Mouse (Mus musculus) lung, embryonic 16.5 days (tissue): ENCODE measurements at regions not wholly inside any gene's neighbourhood (a gene's known extent, or its start where the extent isn't known, plus 50 kb on each side); places are given as distances from the start of the nearest gene placed in this dataset.

ENCODE experiments used
- ATAC-seq: fragments of 200-750 bp; cut with Nextera tagmentation; 2 replicates; pipeline ENCODE4 v1.8.0; 2017; ENCODE audit warnings: low read depth, mild to moderate bottlenecking, moderate library complexity
- H3K27ac ChIP-seq: fragments of 300-500 bp; sonication (generic); 2 replicates; pipeline ENCODE4 v1.5.1; 2014; ENCODE audit warnings: mild to moderate bottlenecking, control low read depth, low read length
- H3K27me3 ChIP-seq: fragments of 300-500 bp; sonication (generic); 2 replicates; pipeline ENCODE4 v1.6.1; 2014; ENCODE audit warnings: low read depth, low read length, mixed read lengths; ENCODE audit not compliant: control insufficient read depth, insufficient read depth
- H3K36me3 ChIP-seq: fragments of 300-500 bp; sonication (generic); 2 replicates; pipeline ENCODE4 v1.6.1; 2014; ENCODE audit warnings: low read length; ENCODE audit not compliant: control insufficient read depth, insufficient read depth
- H3K4me1 ChIP-seq: fragments of 300-500 bp; sonication (generic); replicated peaks from 2 replicates; pipeline ENCODE4 v1.6.1; 2014; ENCODE audit warnings: low read length, mixed read lengths; ENCODE audit not compliant: control insufficient read depth, insufficient read depth
- H3K4me2 ChIP-seq: fragments of 300-500 bp; sonication (generic); 2 replicates; pipeline ENCODE4 v1.6.1; 2014; ENCODE audit warnings: low read depth, low read length, control low read depth
- H3K4me3 ChIP-seq: fragments of 300-500 bp; sonication (generic); 2 replicates; pipeline ENCODE4 v1.5.1; 2014; ENCODE audit warnings: mild to moderate bottlenecking, low read length, control low read depth
- H3K9ac ChIP-seq: fragments of 300-500 bp; sonication (generic); 2 replicates; pipeline ENCODE4 v1.6.1; 2014; ENCODE audit warnings: low read length, control low read depth
- H3K9me3 ChIP-seq: fragments of 300-500 bp; sonication (generic); 2 replicates; pipeline ENCODE4 v1.6.1; 2016; ENCODE audit warnings: low read length; ENCODE audit not compliant: control insufficient read depth
- WGBS: fragments of 180-500 bp; shearing (Covaris S2); extraction: QIAGEN DNeasy Blood & Tissue Kit; methylation state at CpG from one replicate; pipeline ENCODE4 v1.1.7; 2014; 5-methylcytosine and 5-hydroxymethylcytosine counted together

DNA sequence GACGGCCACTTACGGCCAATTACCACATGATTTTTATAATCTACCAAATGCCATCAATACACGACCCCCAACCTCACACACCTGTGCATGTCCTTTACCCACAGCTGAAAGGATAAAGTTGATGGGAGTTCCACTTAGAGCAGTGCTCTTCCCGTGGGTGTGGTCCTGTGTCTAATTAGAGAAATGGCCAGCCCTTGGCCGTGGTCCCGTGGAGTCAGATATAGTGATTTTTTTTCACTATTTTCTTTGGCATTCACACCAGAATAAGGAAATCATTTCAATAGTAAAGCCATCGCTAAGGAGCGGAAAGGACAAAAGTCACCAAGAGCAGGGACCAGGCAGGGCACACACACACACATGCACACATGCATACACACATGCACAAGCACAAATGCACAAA is 199.0 kb upstream of the Afdn start:
- no peak overlapping the region for H3K9ac ChIP-seq
- H3K4me3 ChIP-seq = no peak overlapping the region
- H3K36me3 ChIP-seq = no peaks in the 10 kb centered on the region
- no peak for ATAC-seq
- no peaks in the 10 kb centered on the region for H3K27me3 ChIP-seq
- H3K4me2 ChIP-seq = no peak overlapping the region
- 70% methylated on average over 8 of the region's 8 CpGs for WGBS
- H3K4me1 ChIP-seq = peaks cover 10% of the 10 kb centered on the region
- H3K9me3 ChIP-seq = no peaks in the 10 kb centered on the region
- H3K27ac ChIP-seq = no peak overlapping the region

DNA sequence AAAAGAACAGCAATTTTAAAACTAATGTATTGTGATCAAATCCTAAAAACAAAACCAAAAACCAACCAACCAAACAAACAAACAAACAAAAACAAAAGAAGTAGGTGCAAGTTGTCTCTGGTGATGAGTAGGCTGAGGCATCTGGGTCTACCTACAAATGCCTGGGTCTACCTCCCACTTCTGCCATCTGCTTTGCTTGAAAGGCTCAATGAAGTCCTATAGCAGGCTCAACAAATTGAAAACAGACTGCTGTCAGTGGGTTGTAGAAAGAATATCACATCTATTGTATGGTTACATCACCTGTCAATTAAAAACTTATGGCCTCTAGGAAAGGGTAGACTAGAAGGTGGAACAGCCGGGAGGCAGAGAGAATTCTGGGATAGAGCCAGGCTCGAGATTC is 197.4 kb upstream of the Afdn start:
- Histone ChIP-seq H3K9me3 (no peaks in the 10 kb centered on the region), H3K4me1 (peaks cover 10% of the 10 kb centered on the region), H3K27me3 (no peaks in the 10 kb centered on the region), H3K9ac (no peak overlapping the region), H3K36me3 (no peaks in the 10 kb centered on the region), H3K4me3 (no peak overlapping the region), H3K4me2 (no peak overlapping the region), H3K27ac (no peak overlapping the region)
- 83% methylated on average over 2 of the region's 2 CpGs for WGBS
- ATAC-seq = no peak

DNA sequence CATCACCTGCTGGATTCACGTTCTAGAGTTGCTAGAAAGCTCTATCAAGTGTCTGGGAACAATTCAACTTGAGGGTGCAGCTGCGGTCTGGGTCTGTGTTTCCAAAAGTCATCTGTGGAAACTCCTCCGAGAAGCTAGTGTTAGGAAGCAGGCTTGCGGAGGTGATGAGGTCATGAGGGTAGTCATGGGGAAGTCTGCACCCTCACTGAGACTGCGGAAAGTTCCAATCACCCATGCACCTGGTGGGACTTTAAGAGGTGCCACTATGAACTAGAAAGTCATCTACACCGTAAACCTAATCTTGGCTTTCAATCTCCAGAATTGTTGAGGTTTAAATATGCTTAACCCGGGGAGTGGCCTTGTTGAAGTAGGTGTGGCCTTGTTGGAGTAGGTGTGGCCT is 195.5 kb upstream of the Afdn start:
- H3K9ac ChIP-seq = no peak overlapping the region
- H3K36me3 ChIP-seq = no peaks in the 10 kb centered on the region
- ATAC-seq = no peak
- no peak overlapping the region for H3K4me3 ChIP-seq
- H3K27ac ChIP-seq = no peak overlapping the region
- H3K4me2 ChIP-seq = no peak overlapping the region
- H3K9me3 ChIP-seq = no peaks in the 10 kb centered on the region
- 86% methylated on average over 7 of the region's 7 CpGs for WGBS
- H3K4me1 ChIP-seq = peaks cover under 1% of the 10 kb centered on the region
- no peaks in the 10 kb centered on the region for H3K27me3 ChIP-seq

DNA sequence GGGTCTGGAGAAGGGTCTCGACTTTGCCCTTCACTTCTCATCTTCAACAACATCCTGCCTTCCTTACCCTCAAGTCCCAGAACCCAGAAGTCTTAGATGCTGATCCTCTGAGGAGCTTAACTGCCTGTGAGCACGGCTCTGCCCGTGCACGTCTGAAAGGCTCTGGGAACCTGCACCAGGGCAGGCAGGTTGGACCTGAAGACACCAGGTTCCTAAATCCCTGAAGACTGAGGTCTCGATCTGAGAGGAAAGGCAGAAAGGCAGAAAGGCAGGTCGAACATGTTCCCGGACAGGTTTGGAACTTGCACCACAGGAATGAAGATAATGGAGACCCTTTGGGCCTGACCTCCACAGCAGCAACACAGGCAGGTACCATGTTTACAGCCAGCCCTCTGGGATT is 193.7 kb upstream of the Afdn start:
- Histone ChIP-seq H3K36me3 (no peaks in the 10 kb centered on the region), H3K27ac (no peak overlapping the region), H3K9me3 (no peaks in the 10 kb centered on the region), H3K9ac (no peak overlapping the region), H3K27me3 (no peaks in the 10 kb centered on the region), H3K4me3 (no peak overlapping the region), H3K4me2 (no peak overlapping the region), H3K4me1 (0 out of 2 replicates have a peak, but pooled peaks cover 2% of the 10 kb centered on the region)
- no peak for ATAC-seq
- WGBS = 69% methylated on average over 7 of the region's 7 CpGs

DNA sequence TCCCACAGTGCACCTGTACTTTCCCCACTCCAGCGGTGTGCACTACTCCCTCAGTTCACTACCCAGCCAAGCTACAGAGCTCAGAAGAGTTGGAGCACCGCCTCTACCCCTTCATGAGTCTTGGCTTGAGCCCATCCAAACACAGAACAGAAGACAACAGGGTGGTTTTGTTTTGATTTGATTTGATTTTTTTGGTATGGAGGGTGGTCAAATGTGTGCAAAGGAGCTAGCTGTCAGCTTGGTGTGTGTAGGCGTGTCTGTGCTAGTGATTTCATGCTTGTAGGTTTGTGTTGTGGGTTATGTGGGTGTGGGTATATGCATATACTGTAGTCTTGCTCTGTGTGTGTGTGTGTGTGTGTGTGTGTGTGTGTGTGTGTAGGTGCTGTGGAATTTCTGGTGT is 193.2 kb upstream of the Afdn start:
- no peaks in the 10 kb centered on the region for H3K9me3 ChIP-seq
- no peak for ATAC-seq
- WGBS = 87% methylated on average over 3 of the region's 3 CpGs
- H3K4me3 ChIP-seq = no peak overlapping the region
- H3K27ac ChIP-seq = no peak overlapping the region
- no peaks in the 10 kb centered on the region for H3K27me3 ChIP-seq
- H3K4me1 ChIP-seq = 0 out of 2 replicates have a peak, but pooled peaks cover 2% of the 10 kb centered on the region
- H3K9ac ChIP-seq = no peak overlapping the region
- no peak overlapping the region for H3K4me2 ChIP-seq
- H3K36me3 ChIP-seq = no peaks in the 10 kb centered on the region

DNA sequence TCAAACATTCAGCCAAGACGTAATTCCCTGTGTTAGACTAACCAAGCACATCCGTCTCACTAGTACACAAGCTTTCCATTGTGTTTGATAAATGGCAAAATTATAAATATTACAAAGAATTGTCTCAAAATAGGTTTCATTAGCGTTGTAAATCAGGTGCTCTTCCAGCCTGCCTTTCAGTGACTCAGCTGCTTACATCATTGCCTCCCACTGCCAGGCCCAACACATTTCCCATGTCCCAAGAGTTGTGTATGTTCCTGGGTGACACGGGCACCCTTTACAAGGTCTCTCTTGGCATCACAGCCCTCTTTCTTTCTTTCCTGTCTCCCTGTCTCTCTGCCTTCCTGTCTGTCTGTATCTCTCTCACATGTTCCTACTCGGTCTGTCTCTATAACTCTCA is 189.5 kb upstream of the Afdn start:
- Histone ChIP-seq H3K4me2 (no peak overlapping the region), H3K27me3 (no peaks in the 10 kb centered on the region), H3K36me3 (no peaks in the 10 kb centered on the region), H3K9ac (no peak overlapping the region), H3K27ac (no peak overlapping the region; the same call in 1 of the 2 replicates), H3K4me1 (0 out of 2 replicates have a peak, but pooled peaks cover 2% of the 10 kb centered on the region), H3K4me3 (no peak overlapping the region), H3K9me3 (no peaks in the 10 kb centered on the region)
- ATAC-seq = no peak; the same call in 1 of the 2 replicates
- WGBS = 55% methylated on average over 5 of the region's 5 CpGs

DNA sequence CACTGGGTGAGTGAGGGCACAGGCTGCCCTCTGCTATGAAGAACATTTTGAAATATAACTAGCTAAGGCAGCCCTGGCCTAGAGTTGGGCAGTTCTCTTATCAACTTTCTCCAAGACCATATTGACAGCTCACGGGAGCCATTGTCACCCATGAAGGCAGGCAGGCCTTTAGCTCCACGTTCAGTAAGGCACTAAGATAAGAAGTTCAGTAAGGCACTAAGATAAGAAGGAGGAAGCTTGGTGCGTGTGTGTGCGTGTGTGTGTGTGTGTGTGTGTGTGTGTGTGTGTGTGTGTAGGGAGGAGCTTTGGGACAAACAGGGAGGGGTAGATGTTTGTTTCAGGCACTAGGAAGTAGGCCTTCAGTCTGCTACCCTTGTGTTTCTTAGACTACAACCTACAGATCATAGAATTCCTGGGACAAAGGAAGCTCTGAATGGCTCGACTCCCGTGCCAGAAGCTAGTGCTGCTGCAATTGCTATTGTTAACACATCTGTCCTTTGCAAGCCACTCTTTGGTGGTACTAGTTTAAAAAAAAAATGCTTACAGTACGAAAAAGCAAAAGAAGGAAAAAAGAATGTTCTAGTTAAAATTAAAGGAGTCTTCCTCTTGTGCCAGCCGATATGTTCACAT is 188.0 kb upstream of the Afdn start:
- Histone ChIP-seq H3K9ac (no peak overlapping the region), H3K36me3 (no peaks in the 10 kb centered on the region), H3K4me2 (no peak overlapping the region), H3K9me3 (no peaks in the 10 kb centered on the region), H3K4me3 (no peak overlapping the region), H3K27me3 (no peaks in the 10 kb centered on the region), H3K4me1 (0 out of 2 replicates have a peak, but pooled peaks cover 2% of the 10 kb centered on the region), H3K27ac (no peak overlapping the region)
- ATAC-seq = no peak
- WGBS = 49% methylated on average over 8 of the region's 8 CpGs

DNA sequence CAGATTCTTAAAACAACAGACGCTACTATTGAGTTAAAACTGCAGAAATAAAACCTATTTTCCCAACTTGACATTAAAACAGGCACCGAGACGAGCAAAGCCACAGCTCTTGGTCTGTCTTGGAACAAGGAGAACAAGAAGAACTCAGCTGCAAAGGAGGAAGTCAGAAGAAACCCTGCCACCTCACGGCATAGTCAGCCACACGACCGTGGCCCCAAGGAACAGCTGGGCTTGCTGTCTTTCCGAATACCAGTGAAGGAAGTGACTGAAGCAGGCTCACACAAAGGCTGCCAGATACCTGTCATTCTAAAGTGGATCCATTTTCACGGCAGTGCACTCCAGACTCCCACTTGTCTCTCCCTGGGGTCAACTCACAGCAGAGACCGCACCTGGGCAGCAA is 187.3 kb upstream of the Afdn start:
- Histone ChIP-seq H3K4me1 (0 out of 2 replicates have a peak, but pooled peaks cover 2% of the 10 kb centered on the region), H3K27me3 (no peaks in the 10 kb centered on the region), H3K9me3 (no peaks in the 10 kb centered on the region), H3K4me2 (no peak overlapping the region), H3K27ac (no peak overlapping the region), H3K36me3 (no peaks in the 10 kb centered on the region), H3K4me3 (no peak overlapping the region), H3K9ac (no peak overlapping the region)
- 53% methylated on average over 9 of the region's 9 CpGs for WGBS
- ATAC-seq = no peak

DNA sequence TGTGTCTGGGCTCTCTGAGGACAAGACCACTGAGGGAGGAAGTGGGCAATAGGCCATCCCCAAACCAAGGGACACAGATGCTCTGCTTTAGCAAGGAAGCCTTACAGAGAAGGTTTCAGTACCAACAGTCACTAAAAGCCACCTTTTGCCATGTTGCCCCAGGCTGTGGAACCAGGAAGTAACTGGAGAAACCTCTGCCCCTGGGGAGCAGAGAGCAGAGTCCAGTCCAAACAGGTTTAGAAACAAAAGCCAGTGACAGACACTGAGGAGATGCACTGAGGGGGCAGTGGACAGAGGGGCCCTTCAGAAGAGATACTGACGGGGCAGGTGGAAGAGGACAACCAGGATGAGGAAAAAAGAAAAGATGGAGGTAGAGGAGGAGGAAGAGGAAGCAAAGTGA is 186.2 kb upstream of the Afdn start:
- WGBS = 79% methylated on average over 1 of the region's 1 CpGs
- H3K27me3 ChIP-seq = no peaks in the 10 kb centered on the region
- no peak overlapping the region for H3K4me3 ChIP-seq
- H3K27ac ChIP-seq = no peak overlapping the region
- no peak overlapping the region for H3K9ac ChIP-seq
- H3K4me1 ChIP-seq = 0 out of 2 replicates have a peak, but pooled peaks cover 2% of the 10 kb centered on the region
- H3K4me2 ChIP-seq = no peak overlapping the region
- no peaks in the 10 kb centered on the region for H3K9me3 ChIP-seq
- ATAC-seq = no peak
- H3K36me3 ChIP-seq = no peaks in the 10 kb centered on the region
